14 mouse cellular contexts compared by ENCODE assay signal in genomic region chr4:94094379-94094778, GRCm38 (mm10).
"Had no signal": no experiment of that assay in that cellular context is flagged by ENCODE, and none has a peak within 500 bp of the region (broad histone marks: within the 10 kb centered on the region; RNA-seq: fewer than 3 reads in every experiment).

No protein-coding gene starts in this region.

- ATAC-seq: midbrain, embryonic 16.5 days had no signal

- DNase-seq: kidney, adult 18-20 months; kidney, postnatal 14 days; layer of hippocampus, postnatal 36 days; lung, adult 18-20 months; retina, postnatal 1 day; right cerebral cortex, postnatal 14 days; thymus, adult 2 months; thymus, postnatal 25 days had no signal

- H3K27me3 ChIP-seq: limb, embryonic 12.5 days; midbrain, embryonic 12.5 days; neural tube, embryonic 13.5 days; stomach, embryonic 15.5 days had no signal

- H3K9me3 ChIP-seq: limb, embryonic 12.5 days; midbrain, embryonic 12.5 days; neural tube, embryonic 13.5 days; stomach, embryonic 15.5 days had no signal

- H3K4me3 ChIP-seq: limb, embryonic 12.5 days; midbrain, embryonic 12.5 days; neural tube, embryonic 13.5 days; stomach, embryonic 15.5 days had no signal

- H3K27ac ChIP-seq: limb, embryonic 12.5 days; liver, embryonic 14.5 days; midbrain, embryonic 12.5 days; neural tube, embryonic 13.5 days; stomach, embryonic 15.5 days had no signal

- H3K9ac ChIP-seq: limb, embryonic 12.5 days; liver, embryonic 14.5 days; midbrain, embryonic 12.5 days; neural tube, embryonic 13.5 days; stomach, embryonic 15.5 days had no signal

- H3K4me1 ChIP-seq: limb, embryonic 12.5 days; midbrain, embryonic 12.5 days; neural tube, embryonic 13.5 days; stomach, embryonic 15.5 days had no signal

- H3K4me2 ChIP-seq: limb, embryonic 12.5 days; midbrain, embryonic 12.5 days; neural tube, embryonic 13.5 days; stomach, embryonic 15.5 days had no signal

- H3K36me3 ChIP-seq: limb, embryonic 12.5 days; midbrain, embryonic 12.5 days; neural tube, embryonic 13.5 days; stomach, embryonic 15.5 days had no signal
